Mouse (Mus musculus): ENCODE data around the gene Sbk2. TPM values are rescaled to one million over a fixed set of nuclear protein-coding genes. Genes with fewer than 3 reads are reported as not detected.

The Sbk2 gene
- polyA plus RNA-seq, 1 experiment from 2014 or later: not detected

GRCm38 (mm10) chr7:4918681-4919080 lies 45.5 kb downstream of the Sbk2 start:
- no peak for ATAC-seq (ENCODE audit: low FRiP score)
- no peak overlapping the region for H3K9ac ChIP-seq
- no peak overlapping the region for H3K27ac ChIP-seq
- H3K4me2 ChIP-seq (replicated peaks): no peak overlapping the region
- H3K4me1 ChIP-seq: peaks cover 52% of the 10 kb centered on the region
- no peaks in the 10 kb centered on the region for H3K9me3 ChIP-seq (replicated peaks)
- H3K36me3 ChIP-seq: peaks cover 36% of the 10 kb centered on the region
- H3K27me3 ChIP-seq: no peaks in the 10 kb centered on the region
- no peak overlapping the region for H3K4me3 ChIP-seq
- 90% methylated on average over 15 of the region's 15 CpGs for WGBS

GRCm38 (mm10) chr7:4917494-4917893 lies 46.7 kb downstream of the Sbk2 start:
- Histone ChIP-seq H3K9me3 (replicated peaks) (no peaks in the 10 kb centered on the region), H3K4me2 (replicated peaks) (no peak overlapping the region), H3K36me3 (peaks cover 36% of the 10 kb centered on the region), H3K9ac (no peak overlapping the region), H3K4me3 (no peak overlapping the region; the same call in 1 of the 2 replicates), H3K27me3 (no peaks in the 10 kb centered on the region), H3K4me1 (peaks cover 40% of the 10 kb centered on the region), H3K27ac (no peak overlapping the region)
- ATAC-seq (ENCODE audit: low FRiP score): no peak
- 100% methylated on average over 2 of the region's 2 CpGs for WGBS

- peak overlapping the region; percentile 98 for H3K27ac ChIP-seq
- no peaks in the 10 kb centered on the region for H3K9me3 ChIP-seq (replicated peaks)
- peak; percentile 31 for ATAC-seq (ENCODE audit: low FRiP score)
- H3K4me2 ChIP-seq (replicated peaks): peak overlapping the region; percentile 80
- 18% methylated on average over 14 of the region's 14 CpGs for WGBS
- H3K36me3 ChIP-seq: peaks cover 34% of the 10 kb centered on the region
- peaks cover 23% of the 10 kb centered on the region for H3K4me1 ChIP-seq
- H3K4me3 ChIP-seq: peak overlapping the region; percentile 70
- H3K9ac ChIP-seq: peak overlapping the region; percentile 88
- no peaks in the 10 kb centered on the region for H3K27me3 ChIP-seq
Observed at GRCm38 (mm10) chr7:4915669-4916416, 48.4 kb downstream of the Sbk2 start.

GRCm38 (mm10) chr7:4915007-4915665 lies 49.1 kb downstream of the Sbk2 start, which contains the start of gene Zfp628:
Gene Zfp628 (plus strand): TSS chr7:4915217.
- peaks cover 21% of the 10 kb centered on the region for H3K4me1 ChIP-seq
- H3K4me3 ChIP-seq: peak within 1 kb of the TSS; percentile 70
- ATAC-seq (ENCODE audit: low FRiP score): peak; percentile 91
- H3K9ac ChIP-seq: peak within 1 kb of the TSS; percentile 88
- H3K27ac ChIP-seq: peak within 1 kb of the TSS; percentile 98
- no peaks in the 10 kb centered on the region for H3K27me3 ChIP-seq
- H3K4me2 ChIP-seq (replicated peaks): peak within 1 kb of the TSS; percentile 80
- no peaks in the 10 kb centered on the region for H3K9me3 ChIP-seq (replicated peaks)
- peaks cover 27% of the 10 kb centered on the region for H3K36me3 ChIP-seq
- WGBS: under 1% methylated on average over 55 of the region's 56 CpGs

- H3K4me2 ChIP-seq (replicated peaks): no peak overlapping the region
- H3K4me1 ChIP-seq: peaks cover 20% of the 10 kb centered on the region
- H3K4me3 ChIP-seq: no peak overlapping the region
- no peak overlapping the region for H3K9ac ChIP-seq
- no peaks in the 10 kb centered on the region for H3K27me3 ChIP-seq
- H3K27ac ChIP-seq: no peak overlapping the region
- H3K36me3 ChIP-seq: no peaks in the 10 kb centered on the region
- H3K9me3 ChIP-seq (replicated peaks): no peaks in the 10 kb centered on the region
- 63% methylated on average over 5 of the region's 5 CpGs for WGBS
- no peak for ATAC-seq (ENCODE audit: low FRiP score)
Observed at GRCm38 (mm10) chr7:4912248-4912647, 52.0 kb downstream of the Sbk2 start.

- WGBS: 33% methylated on average over 9 of the region's 9 CpGs
- Histone ChIP-seq H3K4me1 (peaks cover 13% of the 10 kb centered on the region), H3K4me2 (replicated peaks) (no peak overlapping the region), H3K9me3 (replicated peaks) (no peaks in the 10 kb centered on the region), H3K27ac (no peak overlapping the region), H3K9ac (no peak overlapping the region), H3K27me3 (no peaks in the 10 kb centered on the region), H3K4me3 (no peak overlapping the region), H3K36me3 (no peaks in the 10 kb centered on the region)
- no peak for ATAC-seq (ENCODE audit: low FRiP score)
Observed at GRCm38 (mm10) chr7:4911561-4911960, 52.6 kb downstream of the Sbk2 start.

- H3K4me1 ChIP-seq: no peaks in the 10 kb centered on the region
- ATAC-seq (ENCODE audit: low FRiP score): 0 out of 2 replicates have a peak, but pooled peaks have one; percentile 29
- no peaks in the 10 kb centered on the region for H3K9me3 ChIP-seq (replicated peaks)
- WGBS: 68% methylated on average over 10 of the region's 10 CpGs
- no peak within 1 kb of the TSS for H3K4me3 ChIP-seq
- H3K36me3 ChIP-seq: no peaks in the 10 kb centered on the region
- H3K9ac ChIP-seq: no peak within 1 kb of the TSS
- no peaks in the 10 kb centered on the region for H3K27me3 ChIP-seq
- H3K4me2 ChIP-seq (replicated peaks): no peak within 1 kb of the TSS
- H3K27ac ChIP-seq: no peak within 1 kb of the TSS
Observed at GRCm38 (mm10) chr7:4906466-4906950, 57.7 kb downstream of the Sbk2 start, which contains the start of gene Gm36210. Gene Gm36210 (minus strand): TSS chr7:4906516.

GRCm38 (mm10) chr7:4902404-4902803 lies 61.8 kb downstream of the Sbk2 start:
- Histone ChIP-seq H3K27ac (no peak overlapping the region), H3K9me3 (replicated peaks) (peaks cover 4% of the 10 kb centered on the region; the same call in 1 of the 2 replicates), H3K36me3 (no peaks in the 10 kb centered on the region), H3K4me2 (replicated peaks) (no peak overlapping the region), H3K27me3 (peaks cover 19% of the 10 kb centered on the region), H3K4me3 (no peak overlapping the region), H3K9ac (no peak overlapping the region), H3K4me1 (peaks cover 11% of the 10 kb centered on the region)
- 85% methylated on average over 9 of the region's 9 CpGs for WGBS
- no peak for ATAC-seq (ENCODE audit: low FRiP score)

GRCm38 (mm10) chr7:4901171-4901570 lies 63.0 kb downstream of the Sbk2 start:
- ATAC-seq (ENCODE audit: low FRiP score): no peak
- 53% methylated on average over 8 of the region's 8 CpGs for WGBS
- Histone ChIP-seq H3K36me3 (no peaks in the 10 kb centered on the region), H3K9ac (no peak overlapping the region), H3K4me2 (replicated peaks) (no peak overlapping the region), H3K4me3 (no peak overlapping the region), H3K27ac (no peak overlapping the region), H3K4me1 (peaks cover 11% of the 10 kb centered on the region), H3K9me3 (replicated peaks) (peaks cover 4% of the 10 kb centered on the region; the same call in 1 of the 2 replicates), H3K27me3 (peaks cover 19% of the 10 kb centered on the region)

GRCm38 (mm10) chr7:4900523-4900851 lies 63.7 kb downstream of the Sbk2 start:
- WGBS: 42% methylated on average over 11 of the region's 11 CpGs
- ATAC-seq (ENCODE audit: low FRiP score): no peak
- H3K36me3 ChIP-seq: no peaks in the 10 kb centered on the region
- H3K9me3 ChIP-seq (replicated peaks): peaks cover 4% of the 10 kb centered on the region; the same call in 1 of the 2 replicates
- H3K4me2 ChIP-seq (replicated peaks): peak overlapping the region; percentile 49
- H3K27me3 ChIP-seq: peaks cover 19% of the 10 kb centered on the region
- H3K4me1 ChIP-seq: peaks cover 11% of the 10 kb centered on the region
- H3K9ac ChIP-seq: no peak overlapping the region
- no peak overlapping the region for H3K27ac ChIP-seq
- H3K4me3 ChIP-seq: no peak overlapping the region

GRCm38 (mm10) chr7:4899649-4900522 lies 64.3 kb downstream of the Sbk2 start:
- Histone ChIP-seq H3K9me3 (replicated peaks) (peaks cover 4% of the 10 kb centered on the region; the same call in 1 of the 2 replicates), H3K9ac (peak overlapping the region; percentile 39; the same call in 1 of the 2 replicates)
- WGBS: 5% methylated on average over 19 of the region's 19 CpGs

More at GRCm38 (mm10) chr7:4899649-4900522, 64.3 kb downstream of the Sbk2 start:
- Histone ChIP-seq H3K4me1 (peaks cover 11% of the 10 kb centered on the region), H3K36me3 (no peaks in the 10 kb centered on the region), H3K4me3 (peak overlapping the region; percentile 20), H3K27me3 (peaks cover 19% of the 10 kb centered on the region), H3K27ac (no peak overlapping the region), H3K4me2 (replicated peaks) (peak overlapping the region; percentile 49)
- ATAC-seq (ENCODE audit: low FRiP score): peak; percentile 32; the same call in 1 of the 2 replicates
